Mouse (Mus musculus): ENCODE measurements around the gene Nek7. TPM values are rescaled to one million over a fixed set of nuclear protein-coding genes. Genes with fewer than 3 reads are reported as not detected.
A peak's percentile ranks its signal among the peaks of the same experiment; 100 is the strongest.

The Nek7 gene
- 33.8 and 35.1 TPM in 2 replicates for polyA plus RNA-seq (2014; fragmentation: Nextera tagmentation; extraction: Ambion mirVana)

DNA sequence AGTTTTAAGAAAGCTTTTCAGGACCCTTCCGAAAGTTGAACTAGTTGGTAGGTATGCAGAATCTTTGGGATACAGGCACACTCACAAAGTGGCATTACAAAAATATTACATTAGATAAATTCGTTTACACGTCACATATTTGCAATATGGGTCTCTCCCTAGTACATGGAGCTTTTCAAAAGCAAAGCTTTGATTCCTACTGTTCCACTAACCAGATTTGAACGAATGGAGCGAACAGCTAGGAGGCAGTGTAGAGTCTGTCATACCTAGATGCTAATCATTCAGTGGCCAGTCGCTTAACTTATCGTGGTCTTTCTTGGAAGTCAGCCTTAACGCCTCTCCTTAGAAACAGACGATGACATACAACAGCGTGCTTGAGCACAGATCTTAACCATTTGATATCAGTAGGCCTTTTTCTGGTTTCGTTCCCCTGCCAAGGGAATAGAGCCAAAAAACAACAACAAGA lies at the start of gene Nek7:
Gene Nek7, minus strand, starts transcription at position 146 of the 466 bp plus-strand sequence.
- ATAC-seq (ENCODE audit: insufficient read depth) (peak; percentile 24), DNase-seq (peak; percentile 84)
- Histone ChIP-seq H3K4me3 (ENCODE audit: low read depth, low read length) (peak within 1 kb of the TSS; percentile 92), H3K36me3 (ENCODE audit: insufficient read depth) (no peaks in the 10 kb centered on the region), H3K4me1 (ENCODE audit: insufficient read depth) (no peaks in the 10 kb centered on the region), H3K9me3 (ENCODE audit: low read depth, low read length) (no peaks in the 10 kb centered on the region), H3K4me2 (peak within 1 kb of the TSS; percentile 85), H3K9ac (peak within 1 kb of the TSS; percentile 83), H3K27ac (ENCODE audit: low read depth) (peak within 1 kb of the TSS; percentile 96), H3K27me3 (ENCODE audit: insufficient read depth, low read length) (no peaks in the 10 kb centered on the region)
- peak; percentile 76 for TF ChIP-seq CTCF (IDR thresholded peaks at IDR 0.05; ENCODE audit: low read depth)
- 1% methylated on average over 11 of the region's 11 CpGs for WGBS

DNA sequence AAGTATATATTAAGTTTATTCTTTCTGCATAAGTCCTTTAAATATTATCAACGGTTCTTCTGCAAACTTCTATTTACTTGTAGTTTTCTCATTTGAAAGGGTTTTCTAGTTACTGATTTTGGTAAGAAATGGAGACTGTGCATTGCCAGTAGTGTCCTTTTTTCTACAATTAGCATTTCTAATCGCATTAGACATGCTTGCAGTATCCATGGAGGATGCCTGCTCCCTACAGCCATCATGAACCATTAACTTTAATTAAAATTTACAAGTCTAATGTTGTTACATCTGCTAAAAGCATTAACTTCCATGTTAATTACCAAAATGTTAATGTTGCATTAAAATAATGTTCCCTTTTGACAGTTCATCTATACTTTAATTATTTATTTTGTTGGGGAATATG lies 42.4 kb upstream of the Nek7 start:
- ATAC-seq (ENCODE audit: insufficient read depth) (no peak), DNase-seq (no peak)
- H3K36me3 ChIP-seq (ENCODE audit: insufficient read depth) = no peaks in the 10 kb centered on the region
- no peak for TF ChIP-seq CTCF (IDR thresholded peaks at IDR 0.05; ENCODE audit: low read depth)
- no peak overlapping the region for H3K9ac ChIP-seq
- no peak overlapping the region for H3K27ac ChIP-seq (ENCODE audit: low read depth)
- H3K4me2 ChIP-seq = no peak overlapping the region
- H3K4me1 ChIP-seq (ENCODE audit: insufficient read depth) = no peaks in the 10 kb centered on the region
- H3K4me3 ChIP-seq (ENCODE audit: low read depth, low read length) = no peak overlapping the region
- H3K27me3 ChIP-seq (ENCODE audit: insufficient read depth, low read length) = no peaks in the 10 kb centered on the region
- no peaks in the 10 kb centered on the region for H3K9me3 ChIP-seq (ENCODE audit: low read depth, low read length)
- WGBS = 73% methylated on average over 2 of the region's 2 CpGs

DNA sequence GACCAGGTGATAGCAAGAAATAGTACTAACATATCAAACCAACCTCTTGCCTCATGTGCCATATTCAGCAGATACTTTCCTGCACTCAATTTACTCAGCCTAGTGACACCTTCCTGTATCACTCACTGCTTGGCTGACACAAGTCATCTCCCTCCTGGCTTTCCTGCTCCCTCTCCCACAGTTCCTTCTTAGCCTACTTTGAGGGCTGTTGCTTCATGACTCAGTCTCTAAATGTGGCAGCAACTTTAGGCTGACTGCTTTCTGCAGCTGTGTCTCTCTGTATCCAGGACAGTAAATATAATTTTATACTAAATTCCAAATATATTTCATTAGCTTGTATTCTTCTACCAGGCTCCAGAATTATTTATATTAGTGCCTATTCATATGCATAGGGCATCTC lies 34.3 kb upstream of the Nek7 start:
- no peak for ATAC-seq (ENCODE audit: insufficient read depth)
- no peak overlapping the region for H3K27ac ChIP-seq (ENCODE audit: low read depth)
- no peaks in the 10 kb centered on the region for H3K27me3 ChIP-seq (ENCODE audit: insufficient read depth, low read length)
- no peaks in the 10 kb centered on the region for H3K9me3 ChIP-seq (ENCODE audit: low read depth, low read length)
- no peak overlapping the region for H3K4me3 ChIP-seq (ENCODE audit: low read depth, low read length)
- H3K36me3 ChIP-seq (ENCODE audit: insufficient read depth) = no peaks in the 10 kb centered on the region
- TF ChIP-seq CTCF (IDR thresholded peaks at IDR 0.05; ENCODE audit: low read depth) = no peak
- no peak overlapping the region for H3K9ac ChIP-seq
- DNase-seq = no peak
- H3K4me1 ChIP-seq (ENCODE audit: insufficient read depth) = no peaks in the 10 kb centered on the region
- no peak overlapping the region for H3K4me2 ChIP-seq

DNA sequence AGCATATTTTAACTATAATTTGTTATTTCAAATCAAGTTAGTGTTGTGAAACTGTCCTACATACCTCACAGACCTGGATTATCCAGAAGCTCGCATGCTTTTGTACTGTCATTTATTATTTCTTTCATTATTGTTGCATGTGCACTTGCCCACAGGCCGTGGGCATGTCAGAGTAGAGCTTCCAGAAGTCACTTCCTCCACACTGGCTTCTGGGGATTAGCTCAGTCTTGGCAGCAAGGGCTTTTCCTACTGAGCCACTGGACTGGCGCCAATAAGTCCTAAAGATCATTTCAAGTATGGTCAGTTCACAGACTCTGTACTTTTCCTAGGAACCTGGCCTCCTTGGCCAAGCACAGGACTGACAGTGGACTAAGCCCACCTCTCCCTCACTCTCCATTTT lies 25.1 kb upstream of the Nek7 start:
- no peak overlapping the region for H3K27ac ChIP-seq (ENCODE audit: low read depth)
- DNase-seq (peak; percentile 58), ATAC-seq (ENCODE audit: insufficient read depth) (no peak)
- WGBS = 66% methylated on average over 3 of the region's 3 CpGs
- no peak overlapping the region for H3K4me3 ChIP-seq (ENCODE audit: low read depth, low read length)
- no peaks in the 10 kb centered on the region for H3K4me1 ChIP-seq (ENCODE audit: insufficient read depth)
- no peaks in the 10 kb centered on the region for H3K9me3 ChIP-seq (ENCODE audit: low read depth, low read length)
- no peaks in the 10 kb centered on the region for H3K36me3 ChIP-seq (ENCODE audit: insufficient read depth)
- no peaks in the 10 kb centered on the region for H3K27me3 ChIP-seq (ENCODE audit: insufficient read depth, low read length)
- no peak overlapping the region for H3K9ac ChIP-seq
- no peak overlapping the region for H3K4me2 ChIP-seq
- no peak for TF ChIP-seq CTCF (IDR thresholded peaks at IDR 0.05; ENCODE audit: low read depth)

DNA sequence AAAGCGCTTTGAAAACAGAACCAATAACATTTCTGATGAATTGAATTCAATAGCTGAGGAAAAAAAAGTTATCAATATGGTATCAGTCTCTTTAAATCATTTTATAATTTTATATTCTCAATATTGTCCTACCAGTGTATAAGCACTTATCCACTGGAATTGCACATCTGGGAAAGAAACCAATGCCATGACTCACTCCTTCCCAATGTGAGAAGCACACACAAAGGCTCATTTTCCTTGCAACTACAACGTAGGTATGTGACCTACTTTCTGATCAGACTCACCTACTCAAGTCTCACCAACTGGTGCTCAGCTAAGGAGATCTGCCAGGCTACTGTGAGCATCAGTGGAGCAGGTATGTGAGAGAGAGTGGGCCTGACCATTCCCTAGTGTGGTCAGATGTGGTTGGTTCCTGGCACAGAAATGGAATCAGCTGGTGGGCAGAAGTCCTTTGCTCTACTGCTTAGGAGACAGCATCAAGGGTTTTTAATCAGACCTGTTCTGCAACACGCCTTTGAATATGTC lies 23.4 kb upstream of the Nek7 start:
- no peaks in the 10 kb centered on the region for H3K36me3 ChIP-seq (ENCODE audit: insufficient read depth)
- no peak overlapping the region for H3K4me2 ChIP-seq
- H3K9ac ChIP-seq = no peak overlapping the region
- DNase-seq (no peak), ATAC-seq (ENCODE audit: insufficient read depth) (no peak)
- no peak overlapping the region for H3K4me3 ChIP-seq (ENCODE audit: low read depth, low read length)
- H3K27ac ChIP-seq (ENCODE audit: low read depth) = no peak overlapping the region
- TF ChIP-seq CTCF (IDR thresholded peaks at IDR 0.05; ENCODE audit: low read depth) = no peak
- H3K27me3 ChIP-seq (ENCODE audit: insufficient read depth, low read length) = no peaks in the 10 kb centered on the region; the same call in 1 of the 2 replicates
- 86% methylated on average over 3 of the region's 3 CpGs for WGBS
- no peaks in the 10 kb centered on the region for H3K9me3 ChIP-seq (ENCODE audit: low read depth, low read length)
- no peaks in the 10 kb centered on the region for H3K4me1 ChIP-seq (ENCODE audit: insufficient read depth)

DNA sequence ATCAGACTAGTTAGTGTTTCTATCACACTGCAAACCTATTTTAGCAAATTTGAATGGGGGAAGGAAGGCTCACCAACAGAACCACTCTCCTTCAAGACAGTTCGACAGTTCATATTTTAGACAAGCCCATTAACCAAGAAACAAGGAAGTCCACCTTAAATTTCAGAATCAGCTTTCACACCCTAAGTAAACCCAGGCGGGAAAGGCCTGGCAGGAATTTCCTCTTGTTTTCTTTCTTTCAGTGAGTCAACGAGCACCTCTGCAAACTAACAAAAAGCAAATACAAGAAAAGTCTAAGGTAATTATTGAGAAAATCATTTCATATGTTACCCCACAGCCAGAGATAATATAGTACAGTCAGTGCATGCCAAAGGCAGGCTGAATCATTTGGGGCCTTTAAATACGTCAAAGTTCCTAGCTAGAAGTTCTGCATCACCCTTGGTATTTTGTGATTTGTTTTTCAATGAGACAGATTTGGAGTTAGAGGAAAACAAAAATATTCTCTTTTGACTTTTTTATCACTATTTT lies 21.1 kb upstream of the Nek7 start:
- no peaks in the 10 kb centered on the region for H3K9me3 ChIP-seq (ENCODE audit: low read depth, low read length)
- H3K36me3 ChIP-seq (ENCODE audit: insufficient read depth) = no peaks in the 10 kb centered on the region
- ATAC-seq (ENCODE audit: insufficient read depth) (no peak), DNase-seq (no peak)
- H3K9ac ChIP-seq = no peak overlapping the region
- no peak overlapping the region for H3K4me2 ChIP-seq
- no peak for TF ChIP-seq CTCF (IDR thresholded peaks at IDR 0.05; ENCODE audit: low read depth)
- H3K4me1 ChIP-seq (ENCODE audit: insufficient read depth) = no peaks in the 10 kb centered on the region
- no peak overlapping the region for H3K4me3 ChIP-seq (ENCODE audit: low read depth, low read length)
- 53% methylated on average over 4 of the region's 4 CpGs for WGBS
- no peaks in the 10 kb centered on the region; the same call in 1 of the 2 replicates for H3K27me3 ChIP-seq (ENCODE audit: insufficient read depth, low read length)
- H3K27ac ChIP-seq (ENCODE audit: low read depth) = no peak overlapping the region

DNA sequence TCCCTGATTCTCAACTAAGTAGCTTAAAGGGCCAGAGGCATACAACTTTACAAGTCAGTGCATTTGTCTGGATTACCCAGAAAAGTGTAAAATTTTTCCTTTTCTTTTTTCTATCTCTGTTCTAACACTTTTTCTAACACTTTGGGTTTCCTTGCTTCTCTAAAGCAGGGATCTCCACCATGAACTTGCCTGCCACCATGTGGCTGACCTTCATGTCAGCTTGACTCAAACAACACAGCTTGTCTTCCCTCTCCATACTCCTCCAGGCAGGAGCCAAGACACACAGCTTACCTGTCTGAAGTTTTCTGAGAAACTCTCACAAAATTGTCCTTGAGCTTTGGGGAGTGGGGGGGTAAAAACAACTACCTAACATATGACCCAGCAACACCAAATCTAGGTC lies 17.9 kb upstream of the Nek7 start:
- Histone ChIP-seq H3K4me3 (ENCODE audit: low read depth, low read length) (no peak overlapping the region), H3K9ac (no peak overlapping the region), H3K9me3 (ENCODE audit: low read depth, low read length) (no peaks in the 10 kb centered on the region), H3K36me3 (ENCODE audit: insufficient read depth) (no peaks in the 10 kb centered on the region), H3K4me1 (ENCODE audit: insufficient read depth) (no peaks in the 10 kb centered on the region), H3K27me3 (ENCODE audit: insufficient read depth, low read length) (no peaks in the 10 kb centered on the region; the same call in 1 of the 2 replicates), H3K4me2 (no peak overlapping the region), H3K27ac (ENCODE audit: low read depth) (no peak overlapping the region)
- ATAC-seq (ENCODE audit: insufficient read depth) = no peak
- TF ChIP-seq CTCF (IDR thresholded peaks at IDR 0.05; ENCODE audit: low read depth) = peak; percentile 41
- DNase-seq = peak; percentile 16
